ENCODE assay signal across 17 mouse cellular contexts in genomic region chr13:70075353-70075752, GRCm38 (mm10).
"Had no signal": no experiment of that assay in that cellular context is flagged by ENCODE, and none has a peak within 500 bp of the region (broad histone marks: within the 10 kb centered on the region; RNA-seq: fewer than 3 reads in every experiment).

No protein-coding gene starts in this region.

- H3K4me2 ChIP-seq: kidney, embryonic 15.5 days; limb, embryonic 13.5 days; liver, embryonic 12.5 days; liver, embryonic 15.5 days; lung, embryonic 15.5 days; midbrain, embryonic 12.5 days had no signal

- H3K9ac ChIP-seq: kidney, embryonic 15.5 days; limb, embryonic 13.5 days; liver, embryonic 12.5 days; liver, embryonic 15.5 days; lung, embryonic 15.5 days; midbrain, embryonic 12.5 days had no signal

- H3K4me3 ChIP-seq: kidney, embryonic 15.5 days; limb, embryonic 10.5 days; limb, embryonic 13.5 days; liver, embryonic 12.5 days; liver, embryonic 15.5 days; lung, embryonic 15.5 days; midbrain, embryonic 12.5 days had no signal

- DNase-seq: kidney, postnatal 10 days; kidney, postnatal 36 days; layer of hippocampus, postnatal 36 days; liver; lung, adult 18-20 months; lung, postnatal 10 days; lung, postnatal 36 days; thymus, adult 18-20 months; thymus, postnatal 36 days had no signal

- ATAC-seq: liver, embryonic 12.5 days; midbrain, embryonic 16.5 days had no signal

- H3K9me3 ChIP-seq: kidney, embryonic 15.5 days; limb, embryonic 10.5 days; limb, embryonic 13.5 days; liver, embryonic 15.5 days; lung, embryonic 15.5 days; midbrain, embryonic 12.5 days had no signal

- H3K27ac ChIP-seq: kidney, embryonic 15.5 days; limb, embryonic 10.5 days; limb, embryonic 13.5 days; liver, embryonic 12.5 days; liver, embryonic 15.5 days; lung, embryonic 15.5 days; midbrain, embryonic 12.5 days had no signal

- H3K4me1 ChIP-seq: limb, embryonic 10.5 days; liver, embryonic 12.5 days; liver, embryonic 15.5 days; lung, embryonic 15.5 days; midbrain, embryonic 12.5 days had no signal

- H3K36me3 ChIP-seq: kidney, embryonic 15.5 days; limb, embryonic 10.5 days; limb, embryonic 13.5 days; liver, embryonic 12.5 days; liver, embryonic 15.5 days; lung, embryonic 15.5 days; midbrain, embryonic 12.5 days had no signal

- H3K27me3 ChIP-seq: kidney, embryonic 15.5 days; limb, embryonic 13.5 days; liver, embryonic 12.5 days; liver, embryonic 15.5 days; lung, embryonic 15.5 days; midbrain, embryonic 12.5 days had no signal
